Comparison of ENCODE assay signal across 13 mouse cellular contexts in genomic region chr11:118222351-118222885, GRCm38 (mm10). TPM values are rescaled to one million over a fixed set of nuclear protein-coding genes. Genes with fewer than 3 reads are reported as not detected.
DNase-seq lines count a peak whose midpoint lies in the region; ATAC-seq and TF ChIP-seq lines count a peak whose summit lies in the region.
"Had no signal": no experiment of that assay in that cellular context is flagged by ENCODE, and none has a peak within 500 bp of the region (broad histone marks: within the 10 kb centered on the region; RNA-seq: fewer than 3 reads in every experiment).

No protein-coding gene starts in this region.

- H3K27me3 ChIP-seq in heart, adult 2 months (ENCODE audit: control insufficient read depth, insufficient read depth, low read length): no peaks in the 10 kb centered on the region
- H3K27me3 ChIP-seq in kidney, adult 2 months (replicated peaks; ENCODE audit: control insufficient read depth, insufficient read depth, low read length): no peaks in the 10 kb centered on the region
- H3K27me3 ChIP-seq in neural tube, embryonic 13.5 days: no peaks in the 10 kb centered on the region
- no peaks in the 10 kb centered on the region for H3K27me3 ChIP-seq in neural tube, embryonic 15.5 days (replicated peaks)
- H3K27me3 ChIP-seq: hindbrain, embryonic 15.5 days had no signal

- H3K4me1 ChIP-seq in heart, adult 2 months (ENCODE audit: control insufficient read depth, insufficient read depth, low read length): peaks cover 30% of the 10 kb centered on the region
- H3K4me1 ChIP-seq in kidney, adult 2 months (ENCODE audit: control insufficient read depth, insufficient read depth, low read length): peaks cover 19% of the 10 kb centered on the region
- peaks cover 14% of the 10 kb centered on the region for H3K4me1 ChIP-seq in neural tube, embryonic 13.5 days (replicated peaks)
- H3K4me1 ChIP-seq in neural tube, embryonic 15.5 days: peaks cover 7% of the 10 kb centered on the region; the same call in 1 of the 2 replicates

- no peak for ATAC-seq in neural tube, embryonic 13.5 days (ENCODE audit: low read depth)
- ATAC-seq in neural tube, embryonic 15.5 days (ENCODE audit: low FRiP score): no peak
- ATAC-seq: forebrain, embryonic 16.5 days had no signal

- 35% methylated on average over 6 of the region's 6 CpGs for WGBS in heart, adult 2 months
- 55% methylated on average over 6 of the region's 6 CpGs for WGBS in kidney, adult 2 months
- WGBS in neural tube, embryonic 13.5 days: 54% methylated on average over 6 of the region's 6 CpGs
- 58% methylated on average over 6 of the region's 6 CpGs for WGBS in neural tube, embryonic 15.5 days

- H3K4me2 ChIP-seq in neural tube, embryonic 13.5 days: no peak overlapping the region
- H3K4me2 ChIP-seq in neural tube, embryonic 15.5 days: no peak overlapping the region
- H3K4me2 ChIP-seq: hindbrain, embryonic 15.5 days had no signal

- no peak for TF ChIP-seq CTCF in heart, adult 2 months (IDR thresholded peaks at IDR 0.05)
- no peak for TF ChIP-seq CTCF in kidney, adult 2 months (conservative IDR thresholded peaks at IDR 0.05; ENCODE audit: insufficient read depth, insufficient read length, low read depth, low read length)

- H3K4me3 ChIP-seq in heart, adult 2 months: no peak overlapping the region
- H3K4me3 ChIP-seq in kidney, adult 2 months (ENCODE audit: insufficient read depth, low read depth, low read length): no peak overlapping the region
- H3K4me3 ChIP-seq in neural tube, embryonic 13.5 days: no peak overlapping the region
- H3K4me3 ChIP-seq in neural tube, embryonic 15.5 days (replicated peaks): no peak overlapping the region
- H3K4me3 ChIP-seq: hindbrain, embryonic 15.5 days had no signal

- intact Hi-C loops in heart, adult 2 months (cut with DNase I): loop anchor here (5.0 kb wide), 2 partner anchors 75 to 350 kb away; partner anchors contain the start of gene Tha1
- intact Hi-C loops in heart, postnatal 14 days (cut with DNase I): loop anchor here (5.0 kb wide), 1 partner anchor 350 kb away; the partner anchor contains the start of gene Tha1

- no peak for TF ChIP-seq POLR2A in heart, adult 2 months (IDR thresholded peaks at IDR 0.05; ENCODE audit: insufficient read depth, low read depth, low read length)
- no peak for TF ChIP-seq POLR2A in kidney, adult 2 months (IDR thresholded peaks at IDR 0.05; ENCODE audit: low read depth, low read length)

- H3K27ac ChIP-seq in heart, adult 2 months: peak overlapping the region; percentile 51
- peak overlapping the region; percentile 20 for H3K27ac ChIP-seq in kidney, adult 2 months (ENCODE audit: insufficient read depth, low read depth, low read length)
- no peak overlapping the region for H3K27ac ChIP-seq in neural tube, embryonic 13.5 days (replicated peaks)
- no peak overlapping the region for H3K27ac ChIP-seq in neural tube, embryonic 15.5 days (replicated peaks)
- H3K27ac ChIP-seq: hindbrain, embryonic 15.5 days had no signal

- no peak for DNase-seq in heart, adult 2 months
- DNase-seq in heart, postnatal 14 days: no peak
- peak; percentile 38 for DNase-seq in kidney, adult 2 months
- no peak for DNase-seq in kidney, postnatal 10 days
- DNase-seq in naive thymus-derived CD4-positive, alpha-beta T cell, adult 2 months (ENCODE audit: low read depth): peak; percentile 45
- DNase-seq in thymus, postnatal 0 days (ENCODE audit: low spot score): no peak
- DNase-seq: cerebellum, adult 11 months; gastrocnemius, postnatal 10 days; lung, adult 18-20 months had no signal

- peaks cover 12% of the 10 kb centered on the region for H3K79me2 ChIP-seq in heart, adult 2 months (replicated peaks; ENCODE audit: control insufficient read depth, insufficient read depth, low read length)

- H3K36me3 ChIP-seq in heart, adult 2 months (ENCODE audit: control insufficient read depth, insufficient read depth, low read length): peaks cover 4% of the 10 kb centered on the region
- H3K36me3 ChIP-seq in kidney, adult 2 months (ENCODE audit: control insufficient read depth, insufficient read depth, low read length): no peaks in the 10 kb centered on the region
- H3K36me3 ChIP-seq in neural tube, embryonic 13.5 days: no peaks in the 10 kb centered on the region
- H3K36me3 ChIP-seq in neural tube, embryonic 15.5 days: no peaks in the 10 kb centered on the region
- H3K36me3 ChIP-seq: hindbrain, embryonic 15.5 days had no signal

- TF ChIP-seq EP300 in heart, adult 2 months (IDR thresholded peaks at IDR 0.05; ENCODE audit: insufficient read depth, low read depth, low read length): no peak

- H3K9ac ChIP-seq in heart, adult 2 months (ENCODE audit: low read depth, low read length): no peak overlapping the region
- H3K9ac ChIP-seq in neural tube, embryonic 13.5 days: peak overlapping the region; percentile 26; the same call in 1 of the 2 replicates
- no peak overlapping the region for H3K9ac ChIP-seq in neural tube, embryonic 15.5 days (replicated peaks)
- H3K9ac ChIP-seq: hindbrain, embryonic 15.5 days had no signal

- H3K9me3 ChIP-seq in neural tube, embryonic 13.5 days: no peaks in the 10 kb centered on the region
- no peaks in the 10 kb centered on the region for H3K9me3 ChIP-seq in neural tube, embryonic 15.5 days (replicated peaks)
- H3K9me3 ChIP-seq: hindbrain, embryonic 15.5 days had no signal

RNA-seq across cellular contexts. Expression of gene Cyth1, which starts 26.0 kb away (rescaled TPM):
- total RNA-seq in heart, adult 2 months (2021): 10 to 100 TPM; 54.1 to 56.0 TPM
- polyA plus RNA-seq in heart, adult 2 months (2012; rRNA removed): 30.7 and 39.6 TPM in 2 replicates
- total RNA-seq in heart, postnatal 14 days (2021): 10 to 100 TPM; 56.4 to 60.9 TPM
- polyA plus RNA-seq in kidney, adult 2 months (2012; rRNA removed): 18.9 and 19.5 TPM in 2 replicates
- 24.4 and 25.2 TPM in 2 replicates for polyA plus RNA-seq in neural tube, embryonic 13.5 days (2015; fragmentation: Nextera tagmentation; extraction: Ambion mirVana)
- 22.5 and 24.8 TPM in 2 replicates for polyA plus RNA-seq in neural tube, embryonic 15.5 days (2015; fragmentation: Nextera tagmentation; extraction: Ambion mirVana)
- polyA plus RNA-seq in thymus, postnatal 0 days (2015; fragmentation: Nextera tagmentation; extraction: Ambion mirVana): 44.7 and 46.1 TPM in 2 replicates

Comparison
In these comparisons a context has a peak if more than half of its experiments do, and no peak if none do; other contexts are left out.
1. DNase-seq: peak in kidney, adult 2 months (single experiment) and naive thymus-derived CD4-positive, alpha-beta T cell, adult 2 months (single experiment); none in heart, adult 2 months (0 of 2), heart, postnatal 14 days (0 of 2), kidney, postnatal 10 days (single experiment) and thymus, postnatal 0 days (single experiment).
2. H3K27ac ChIP-seq: peak in heart, adult 2 months (single experiment) and kidney, adult 2 months (single experiment); none in neural tube, embryonic 13.5 days (single experiment) and neural tube, embryonic 15.5 days (single experiment).